Mouse (Mus musculus) MEL (cell line): ENCODE results near the gene Igfbp2.

ENCODE experiments used
- CTCF ChIP-seq, 3 experiments: IDR thresholded peaks in 2 of 3; conservative IDR thresholded peaks in 1 of 3; 2 replicates each; pipeline ENCODE4 v1.5.1; 2011 to 2012; ENCODE audit warnings: low read length in 3 of 3, low read depth in 2 of 3, mild to moderate bottlenecking in 2 of 3, improper control_type of control experiment in 1 of 3, inconsistent platforms in 1 of 3, mixed read lengths in 1 of 3, moderate library complexity in 1 of 3; ENCODE audit not compliant: control insufficient read depth in 1 of 3, insufficient read depth in 1 of 3, poor library complexity in 1 of 3, severe bottlenecking in 1 of 3
- POLR2AphosphoS2 ChIP-seq: IDR thresholded peaks from 2 replicates; pipeline ENCODE4 v1.6.1; 2011; ENCODE audit warnings: low read length, improper control_type of control experiment

DNA sequence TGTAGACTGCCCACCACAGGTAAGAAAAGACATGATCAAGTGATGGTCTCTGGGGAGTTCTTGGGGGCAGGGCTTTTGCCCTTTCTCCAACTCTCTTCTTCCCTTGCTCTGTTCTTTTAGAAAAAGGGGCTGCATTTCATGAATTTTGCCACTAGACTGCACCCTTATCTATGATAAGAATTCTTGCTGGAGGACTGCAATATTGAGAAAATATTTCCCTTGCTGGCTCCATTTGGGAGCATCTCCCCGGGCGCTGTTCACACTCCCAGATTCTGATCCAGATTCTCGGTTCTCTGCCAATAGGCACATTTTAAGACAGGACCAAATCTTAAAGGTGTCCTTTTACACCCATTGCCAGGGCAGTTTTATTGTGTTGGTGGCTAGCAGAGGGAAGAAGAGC, 51.8 kb downstream of the Igfbp2 start:
- no peak for TF ChIP-seq POLR2AphosphoS2
- TF ChIP-seq CTCF (IDR thresholded peaks at IDR 0.05 in 2 of 3, conservative IDR thresholded peaks at IDR 0.05 in 1 of 3; ENCODE audit: control insufficient read depth in 1 of 3, insufficient read depth in 1 of 3, low read depth in 2 of 3, low read length in 3 of 3, poor library complexity in 1 of 3, severe bottlenecking in 1 of 3): peak in 1 of 3 experiments; percentile 26; a peak in 1 of 6 replicates
